Mouse (Mus musculus) neural tube, embryonic 15.5 days (tissue): ENCODE measurements around the gene Fcgrt. TPM values are rescaled to one million over a fixed set of nuclear protein-coding genes. Genes with fewer than 3 reads are reported as not detected.
A peak's percentile ranks its signal among the peaks of the same experiment; 100 is the strongest.
"Not testable (repeated sequence)": the region's sequence is repeated elsewhere in the genome, so short reads cannot be mapped to it uniquely, and the experiment has no call there.

Experiments used
- ATAC-seq: fragments of 200-750 bp; cut with Nextera tagmentation; 2 replicates; pipeline ENCODE4 v1.8.0; 2017; ENCODE audit warnings: mild to moderate bottlenecking, moderate TSS enrichment, moderate library complexity; ENCODE audit not compliant: low FRiP score
- H3K27ac ChIP-seq: fragments of 300-500 bp; sonication (generic); replicated peaks from 2 replicates; pipeline ENCODE4 v1.5.1; 2015; ENCODE audit warnings: mild to moderate bottlenecking, inconsistent platforms
- H3K27me3 ChIP-seq: fragments of 300-500 bp; sonication (generic); replicated peaks from 2 replicates; pipeline ENCODE4 v1.6.1; 2015; ENCODE audit warnings: inconsistent platforms
- H3K36me3 ChIP-seq: fragments of 300-500 bp; sonication (generic); 2 replicates; pipeline ENCODE4 v1.6.1; 2015; ENCODE audit warnings: inconsistent platforms
- H3K4me1 ChIP-seq: fragments of 300-500 bp; sonication (generic); 2 replicates; pipeline ENCODE4 v1.6.1; 2015; ENCODE audit warnings: inconsistent platforms
- H3K4me2 ChIP-seq: fragments of 300-500 bp; sonication (generic); 2 replicates; pipeline ENCODE4 v1.6.1; 2015; ENCODE audit warnings: inconsistent platforms, mild to moderate bottlenecking, moderate library complexity
- H3K4me3 ChIP-seq: fragments of 300-500 bp; sonication (generic); replicated peaks from 2 replicates; pipeline ENCODE4 v1.5.1; 2015; ENCODE audit warnings: mild to moderate bottlenecking, inconsistent platforms
- H3K9ac ChIP-seq: fragments of 300-500 bp; sonication (generic); replicated peaks from 2 replicates; pipeline ENCODE4 v1.6.1; 2015; ENCODE audit warnings: mild to moderate bottlenecking, inconsistent platforms
- H3K9me3 ChIP-seq: fragments of 300-500 bp; sonication (generic); replicated peaks from 2 replicates; pipeline ENCODE4 v1.6.1; 2016; ENCODE audit warnings: inconsistent platforms
- WGBS: fragments of 180-500 bp; shearing (Covaris S2); methylation state at CpG from one replicate; pipeline ENCODE4 v1.1.7; 2015; ENCODE audit warnings: mixed read lengths; 5-methylcytosine and 5-hydroxymethylcytosine counted together
- polyA plus RNA-seq: library from polyadenylated mRNA; unstranded; fragments of >200 nt; fragmentation: Nextera tagmentation; extraction: Ambion mirVana; gene quantifications from 2 replicates; pipeline ENCODE4 v1.2.1, GENCODE M21; 2015

The Fcgrt gene
- 33.8 and 42.7 TPM in 2 replicates for polyA plus RNA-seq

DNA sequence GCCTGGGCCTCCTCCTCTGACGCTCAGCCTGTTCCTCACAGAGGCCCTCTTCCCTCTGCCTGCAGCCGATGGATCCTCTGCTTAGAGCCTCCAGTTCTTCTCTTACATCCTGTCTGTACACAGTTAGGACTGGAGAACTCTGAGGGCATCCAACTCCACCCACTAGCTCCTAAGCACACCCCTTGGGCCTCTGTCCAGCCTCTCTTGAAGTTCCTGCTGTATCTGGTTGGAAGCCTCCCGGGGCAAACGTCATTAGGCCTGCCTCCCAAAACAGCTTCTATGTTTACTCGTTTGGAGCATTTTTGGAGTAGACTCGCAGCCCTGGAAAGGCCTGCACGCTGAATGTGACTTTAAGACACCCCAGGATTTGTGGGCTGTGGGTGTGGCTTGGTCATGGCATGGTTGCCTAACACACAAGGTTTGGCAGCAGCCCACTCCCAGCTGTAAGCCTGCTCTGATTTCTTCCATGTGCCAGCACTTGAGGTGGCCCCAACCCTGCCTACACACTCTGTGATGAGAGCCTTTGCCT lies at the start of gene Fcgrt:
Gene Fcgrt (minus strand): TSS at position 200 of the 529 bp plus-strand sequence.
- WGBS: 60% methylated on average over 7 of the region's 7 CpGs

GRCm38 (mm10) chr7:45153052-45153451 lies 49.4 kb upstream of the Fcgrt start:
- not testable (repeated sequence) for H3K27ac ChIP-seq, H3K9ac ChIP-seq, H3K4me3 ChIP-seq, ATAC-seq, H3K36me3 ChIP-seq, H3K9me3 ChIP-seq, H3K4me2 ChIP-seq, H3K27me3 ChIP-seq
- H3K4me1 ChIP-seq: peaks cover 26% of the 10 kb centered on the region
- 92% methylated on average over 2 of the region's 2 CpGs for WGBS

More for the DNA sequence above, at the start of gene Fcgrt:
- Histone ChIP-seq H3K4me2 (peak within 1 kb of the TSS; percentile 42), H3K27ac (peak within 1 kb of the TSS; percentile 71), H3K9ac (no peak within 1 kb of the TSS), H3K4me1 (no peaks in the 10 kb centered on the region), H3K36me3 (no peaks in the 10 kb centered on the region), H3K27me3 (no peaks in the 10 kb centered on the region), H3K9me3 (no peaks in the 10 kb centered on the region), H3K4me3 (peak within 1 kb of the TSS; percentile 27)
- ATAC-seq: no peak

- Histone ChIP-seq H3K4me3 (no peak overlapping the region), H3K4me2 (no peak overlapping the region), H3K27me3 (no peaks in the 10 kb centered on the region), H3K4me1 (peaks cover 26% of the 10 kb centered on the region), H3K36me3 (no peaks in the 10 kb centered on the region), H3K9me3 (no peaks in the 10 kb centered on the region), H3K9ac (no peak overlapping the region; the same call in 1 of the 2 replicates), H3K27ac (peak overlapping the region; percentile 28; the same call in 1 of the 2 replicates)
- ATAC-seq: no peak
- WGBS: 55% methylated on average over 11 of the region's 11 CpGs
These were observed 47.7 kb upstream of the Fcgrt start for GRCm38 (mm10) chr7:45151303-45151702.

DNA sequence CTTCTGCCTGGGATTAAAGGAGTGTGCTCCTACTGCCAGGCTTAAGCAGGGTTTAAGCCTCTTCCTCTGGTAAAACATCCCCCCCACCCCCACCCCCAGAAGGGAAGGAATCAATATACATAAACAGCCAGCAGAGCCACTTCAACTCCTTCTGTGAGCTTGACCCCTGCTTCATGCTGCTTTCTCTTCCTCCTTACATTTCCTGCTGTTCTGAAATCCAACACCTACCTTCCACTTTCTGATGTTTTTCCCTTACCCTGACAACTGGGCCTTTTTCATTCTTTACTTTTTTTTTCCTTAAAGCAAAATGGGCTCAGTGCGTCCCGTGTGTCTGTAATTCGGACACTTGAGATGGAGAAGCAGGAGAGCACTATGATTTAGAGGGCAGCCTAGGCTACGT lies 46.7 kb upstream of the Fcgrt start:
- no peaks in the 10 kb centered on the region for H3K36me3 ChIP-seq
- H3K4me2 ChIP-seq: no peak overlapping the region
- H3K27me3 ChIP-seq: no peaks in the 10 kb centered on the region
- H3K9me3 ChIP-seq: no peaks in the 10 kb centered on the region
- H3K27ac ChIP-seq: no peak overlapping the region
- no peak for ATAC-seq
- H3K9ac ChIP-seq: no peak overlapping the region
- H3K4me3 ChIP-seq: no peak overlapping the region
- 71% methylated on average over 4 of the region's 4 CpGs for WGBS
- peaks cover 21% of the 10 kb centered on the region for H3K4me1 ChIP-seq

GRCm38 (mm10) chr7:45149545-45149944 lies 45.9 kb upstream of the Fcgrt start:
- H3K36me3 ChIP-seq: no peaks in the 10 kb centered on the region
- H3K4me1 ChIP-seq: peaks cover 13% of the 10 kb centered on the region
- WGBS: 36% methylated on average over 6 of the region's 6 CpGs
- no peaks in the 10 kb centered on the region for H3K9me3 ChIP-seq
- no peak overlapping the region for H3K27ac ChIP-seq
- no peak overlapping the region for H3K9ac ChIP-seq
- ATAC-seq: no peak
- H3K27me3 ChIP-seq: no peaks in the 10 kb centered on the region
- no peak overlapping the region for H3K4me3 ChIP-seq
- H3K4me2 ChIP-seq: no peak overlapping the region

- no peak overlapping the region for H3K9ac ChIP-seq
- 71% methylated on average over 4 of the region's 4 CpGs for WGBS
These were observed 45.0 kb upstream of the Fcgrt start for GRCm38 (mm10) chr7:45148534-45149098.

GRCm38 (mm10) chr7:45147899-45148298 lies 44.2 kb upstream of the Fcgrt start:
- no peak overlapping the region for H3K9ac ChIP-seq
- H3K27ac ChIP-seq: no peak overlapping the region
- WGBS: 85% methylated on average over 11 of the region's 11 CpGs
- H3K4me1 ChIP-seq: 0 out of 2 replicates have a peak, but pooled peaks cover 7% of the 10 kb centered on the region
- no peaks in the 10 kb centered on the region for H3K27me3 ChIP-seq
- H3K4me3 ChIP-seq: no peak overlapping the region
- no peaks in the 10 kb centered on the region for H3K9me3 ChIP-seq
- no peak for ATAC-seq
- 0 out of 2 replicates have a peak, but pooled peaks cover 3% of the 10 kb centered on the region for H3K36me3 ChIP-seq
- no peak overlapping the region for H3K4me2 ChIP-seq

More at GRCm38 (mm10) chr7:45148534-45149098, 45.0 kb upstream of the Fcgrt start:
- no peak overlapping the region for H3K4me2 ChIP-seq
- ATAC-seq: no peak
- H3K27me3 ChIP-seq: no peaks in the 10 kb centered on the region
- no peaks in the 10 kb centered on the region for H3K9me3 ChIP-seq
- 0 out of 2 replicates have a peak, but pooled peaks cover 3% of the 10 kb centered on the region for H3K36me3 ChIP-seq
- peaks cover 12% of the 10 kb centered on the region for H3K4me1 ChIP-seq
- H3K4me3 ChIP-seq: no peak overlapping the region
- H3K27ac ChIP-seq: no peak overlapping the region

DNA sequence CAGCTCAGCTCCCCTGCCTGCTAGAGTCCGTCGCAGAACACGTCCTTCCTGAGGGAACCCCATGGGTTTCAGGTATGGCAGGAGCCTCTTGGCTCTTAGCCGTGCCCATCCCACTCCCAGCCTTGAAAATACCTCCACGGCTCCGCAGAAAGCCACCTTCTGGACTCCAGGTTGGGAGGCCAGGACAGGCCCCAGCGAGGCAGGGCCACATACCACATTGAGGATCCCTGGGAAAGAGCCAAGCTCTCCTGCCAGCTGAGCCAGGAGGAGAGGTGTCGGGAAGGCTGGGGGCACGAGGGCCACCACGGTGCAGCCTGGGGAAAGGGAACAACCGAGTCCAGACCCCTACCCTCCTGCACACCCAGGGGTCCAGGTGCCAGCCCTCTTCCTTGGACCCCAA lies 43.6 kb upstream of the Fcgrt start:
- 95% methylated on average over 11 of the region's 11 CpGs for WGBS
- H3K4me1 ChIP-seq: 0 out of 2 replicates have a peak, but pooled peaks cover 7% of the 10 kb centered on the region
- no peak overlapping the region for H3K4me3 ChIP-seq
- ATAC-seq: no peak
- no peak overlapping the region for H3K9ac ChIP-seq
- no peaks in the 10 kb centered on the region for H3K27me3 ChIP-seq
- no peaks in the 10 kb centered on the region for H3K9me3 ChIP-seq
- H3K36me3 ChIP-seq: 0 out of 2 replicates have a peak, but pooled peaks cover 3% of the 10 kb centered on the region
- no peak overlapping the region for H3K4me2 ChIP-seq
- H3K27ac ChIP-seq: no peak overlapping the region

DNA sequence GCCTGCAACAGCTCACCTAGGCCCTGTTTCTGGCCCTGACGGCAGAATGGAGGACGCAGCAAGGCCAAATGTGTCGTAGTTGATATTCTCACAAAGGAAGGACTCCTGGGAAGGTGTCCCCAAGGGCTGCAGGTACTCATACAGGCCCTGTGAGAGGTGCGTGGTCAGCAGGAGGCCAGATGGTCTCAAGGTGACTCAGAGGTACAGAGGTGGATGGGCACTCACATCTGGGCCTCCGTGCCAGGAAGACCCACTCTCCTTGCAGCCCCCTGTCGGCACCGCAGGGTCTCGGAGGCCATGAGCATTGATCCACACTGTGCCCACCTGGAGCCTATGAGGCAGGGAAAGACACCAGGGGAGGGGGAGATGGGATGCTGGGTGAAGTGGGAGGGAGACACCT lies 41.8 kb upstream of the Fcgrt start:
- Histone ChIP-seq H3K9me3 (no peaks in the 10 kb centered on the region), H3K9ac (no peak overlapping the region), H3K27me3 (no peaks in the 10 kb centered on the region), H3K4me2 (no peak overlapping the region), H3K4me3 (no peak overlapping the region), H3K36me3 (0 out of 2 replicates have a peak, but pooled peaks cover 3% of the 10 kb centered on the region), H3K27ac (no peak overlapping the region), H3K4me1 (no peaks in the 10 kb centered on the region)
- no peak for ATAC-seq
- WGBS: 97% methylated on average over 8 of the region's 8 CpGs

DNA sequence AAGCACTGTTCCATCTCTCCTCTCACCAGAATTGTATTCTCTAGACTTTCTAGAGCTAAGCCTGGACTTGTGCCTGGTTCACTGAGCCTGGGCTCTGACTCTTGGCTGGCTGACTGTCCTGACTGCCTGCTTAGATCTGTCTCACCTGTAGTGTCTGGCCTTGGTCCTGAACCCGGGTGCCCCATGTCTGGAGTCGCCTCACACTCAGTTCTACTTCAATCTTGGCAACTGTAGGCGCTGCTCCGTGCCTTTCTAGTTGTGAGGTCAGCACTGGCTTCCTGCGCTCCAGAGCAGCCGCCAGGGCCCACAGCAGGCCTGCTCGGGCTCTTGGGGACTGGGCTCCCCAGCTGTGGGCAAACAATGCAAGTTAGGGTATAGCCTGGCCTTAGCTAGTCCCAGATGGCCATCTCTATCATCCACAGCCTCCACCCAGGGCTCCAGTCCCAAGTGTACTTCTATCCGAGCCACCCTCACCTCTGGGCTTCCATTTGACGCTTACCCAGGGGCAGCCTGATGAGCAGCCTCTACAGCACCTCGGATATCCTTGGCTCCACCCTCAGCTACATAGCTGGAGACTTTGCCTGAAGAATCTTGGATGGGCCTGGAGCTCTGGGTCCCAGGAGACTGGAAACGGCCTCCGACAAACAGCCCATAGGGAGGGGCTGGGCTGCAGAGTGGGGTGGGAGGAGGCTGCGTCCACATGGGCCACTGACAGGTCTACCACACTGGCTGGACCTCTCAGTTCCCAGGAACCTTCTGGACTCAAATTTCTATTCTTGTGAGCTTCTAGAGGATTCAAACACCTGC lies 40.9 kb upstream of the Fcgrt start:
- no peak for ATAC-seq
- Histone ChIP-seq H3K36me3 (0 out of 2 replicates have a peak, but pooled peaks cover 3% of the 10 kb centered on the region), H3K27me3 (no peaks in the 10 kb centered on the region), H3K27ac (no peak overlapping the region), H3K4me2 (no peak overlapping the region), H3K4me3 (no peak overlapping the region), H3K9ac (no peak overlapping the region), H3K9me3 (no peaks in the 10 kb centered on the region), H3K4me1 (no peaks in the 10 kb centered on the region)
- 90% methylated on average over 13 of the region's 13 CpGs for WGBS

DNA sequence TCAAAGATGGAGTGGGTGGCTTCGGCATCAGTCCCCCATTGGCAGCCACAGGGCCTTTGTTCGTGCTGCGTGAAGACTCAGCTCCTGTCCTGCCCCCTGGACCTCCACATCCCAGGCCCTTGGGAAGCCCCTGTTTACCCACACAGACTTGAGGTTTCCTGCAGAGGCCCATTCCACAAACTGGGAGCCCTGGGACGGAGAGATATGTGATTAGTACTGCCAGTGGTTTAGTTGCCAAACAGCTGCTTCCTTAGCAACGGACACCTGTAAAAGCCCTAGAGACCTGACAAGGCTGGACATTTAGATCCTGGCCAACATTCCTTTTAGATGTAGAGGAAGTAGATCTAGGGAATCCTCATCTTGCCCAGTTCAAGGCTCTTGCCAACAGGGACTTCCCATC lies 38.3 kb upstream of the Fcgrt start:
- Histone ChIP-seq H3K36me3 (0 out of 2 replicates have a peak, but pooled peaks cover 3% of the 10 kb centered on the region), H3K4me3 (no peak overlapping the region), H3K9me3 (no peaks in the 10 kb centered on the region), H3K4me2 (no peak overlapping the region), H3K27ac (no peak overlapping the region), H3K27me3 (peaks cover 5% of the 10 kb centered on the region; the same call in 1 of the 2 replicates), H3K9ac (no peak overlapping the region), H3K4me1 (no peaks in the 10 kb centered on the region)
- ATAC-seq: no peak
- 91% methylated on average over 5 of the region's 5 CpGs for WGBS
